Mouse (Mus musculus): Measurements from ENCODE around the gene Med24. TPM values are rescaled to one million over a fixed set of nuclear protein-coding genes. Genes with fewer than 3 reads are reported as not detected.
"Not testable (repeated sequence)": the region's sequence is repeated elsewhere in the genome, so short reads cannot be mapped to it uniquely, and the experiment has no call there.

The Med24 gene
- total and polyA plus RNA-seq, 3 experiments = 41.6 to 54.5 (median 48.1) TPM

DNA sequence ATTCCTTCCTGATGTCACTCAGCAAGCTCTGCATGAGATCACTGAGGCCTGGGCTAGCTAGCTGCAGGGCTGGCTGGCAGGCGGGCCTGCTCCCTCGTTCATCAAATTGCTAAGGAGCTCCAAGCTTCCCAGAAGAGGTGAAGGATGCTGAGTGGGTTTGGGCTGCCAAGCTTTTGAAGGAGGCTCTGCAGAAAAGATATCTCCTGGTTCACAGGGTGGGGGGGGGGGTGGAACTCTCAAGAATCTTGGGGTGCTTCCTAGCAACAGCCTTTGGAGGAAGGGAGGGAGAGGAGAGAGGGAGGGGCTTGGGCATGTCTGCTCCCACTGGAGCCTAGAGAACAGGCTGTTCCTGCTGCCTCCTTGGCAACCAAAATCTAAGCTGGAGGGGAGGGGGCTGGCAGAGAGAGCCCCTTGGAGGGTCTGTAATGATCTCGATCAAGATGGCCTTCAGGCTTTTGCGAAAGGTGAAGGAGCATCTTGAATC is 9.2 kb upstream of the Med24 start:
- WGBS = 60% methylated on average over 4 of the region's 4 CpGs
- Histone ChIP-seq H3K4me3 (no peak overlapping the region), H3K27me3 (ENCODE audit: control insufficient read depth, insufficient read depth, low read length) (no peaks in the 10 kb centered on the region), H3K36me3 (ENCODE audit: control insufficient read depth, insufficient read depth, low read length) (no peaks in the 10 kb centered on the region), H3K4me1 (ENCODE audit: control insufficient read depth, insufficient read depth, low read length) (peaks cover 6% of the 10 kb centered on the region), H3K27ac (no peak overlapping the region), H3K79me2 (replicated peaks; ENCODE audit: control insufficient read depth, insufficient read depth, low read length) (peaks cover 4% of the 10 kb centered on the region; the same call in 1 of the 2 replicates), H3K9ac (ENCODE audit: low read depth, low read length) (no peak overlapping the region)
- no peak for TF ChIP-seq CTCF (IDR thresholded peaks at IDR 0.05)
- no peak for TF ChIP-seq EP300 (IDR thresholded peaks at IDR 0.05; ENCODE audit: insufficient read depth, low read depth, low read length)
- no peak for TF ChIP-seq POLR2A (IDR thresholded peaks at IDR 0.05; ENCODE audit: insufficient read depth, low read depth, low read length)
- peak in 1 of 2 experiments; percentile 32 for DNase-seq
- intact Hi-C loops (cut with DNase I) = loop anchor here (2.0 to 5.0 kb wide), 2 partner anchors 20 to 36 kb away; partner anchors contain the start of gene Csf3

- intact Hi-C loops (cut with DNase I) = loop anchor here (5.0 kb wide), 1 partner anchor 35 kb away; the partner anchor contains the start of gene Csf3
- not testable (repeated sequence) for H3K9ac ChIP-seq (ENCODE audit: low read depth, low read length); H3K4me1 ChIP-seq (ENCODE audit: control insufficient read depth, insufficient read depth, low read length); H3K79me2 ChIP-seq (replicated peaks; ENCODE audit: control insufficient read depth, insufficient read depth, low read length); H3K27me3 ChIP-seq (ENCODE audit: control insufficient read depth, insufficient read depth, low read length); H3K4me3 ChIP-seq; H3K36me3 ChIP-seq (ENCODE audit: control insufficient read depth, insufficient read depth, low read length); H3K27ac ChIP-seq; DNase-seq
- 84% methylated on average over 2 of the region's 2 CpGs for WGBS
Measured at GRCm38 (mm10) chr11:98737220-98737619, 8.0 kb upstream of the Med24 start.

DNA sequence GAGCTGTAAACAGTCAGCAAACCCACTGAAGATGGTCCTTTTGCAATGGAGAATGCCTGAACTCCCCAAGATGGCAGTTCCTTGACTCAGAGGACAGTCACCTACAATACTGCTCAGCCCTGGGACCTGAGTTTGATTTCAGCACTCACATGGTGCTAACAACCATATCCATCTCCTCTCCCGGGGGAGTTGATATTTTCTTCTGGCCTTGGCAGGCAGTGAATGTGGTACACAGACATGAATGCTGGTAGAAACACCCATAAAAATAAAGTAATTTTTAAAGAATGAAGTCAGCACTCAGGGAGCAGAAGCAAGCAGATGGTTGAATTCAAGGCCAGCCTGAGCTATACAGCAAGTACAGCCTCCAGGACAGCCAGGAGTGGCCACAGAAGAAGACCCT is 6.9 kb upstream of the Med24 start:
- 67% methylated on average over 1 of the region's 1 CpGs for WGBS

DNA sequence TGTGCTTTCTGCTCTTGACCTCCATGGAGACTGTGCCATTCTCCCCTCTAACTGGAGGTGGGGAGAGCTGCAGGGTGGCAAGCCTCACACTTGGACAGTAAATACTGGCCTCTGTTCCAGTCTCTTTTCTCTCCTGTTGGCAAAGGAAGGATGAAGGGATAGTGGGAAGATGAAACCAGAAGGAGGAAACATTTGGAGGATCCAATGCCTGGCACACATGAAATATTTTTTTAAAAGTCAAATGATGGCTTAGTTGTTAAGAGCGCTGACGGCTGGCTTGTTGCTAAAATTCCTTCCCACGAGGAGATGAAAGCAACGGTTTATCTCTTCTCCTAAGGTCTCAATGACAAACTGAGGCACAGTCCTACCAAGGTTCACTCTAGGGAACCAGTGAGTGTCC is 5.9 kb upstream of the Med24 start:
- no peak for TF ChIP-seq CTCF (IDR thresholded peaks at IDR 0.05)
- TF ChIP-seq EP300 (IDR thresholded peaks at IDR 0.05; ENCODE audit: insufficient read depth, low read depth, low read length) = no peak
- no peak for TF ChIP-seq POLR2A (IDR thresholded peaks at IDR 0.05; ENCODE audit: insufficient read depth, low read depth, low read length)
- H3K27me3 ChIP-seq (ENCODE audit: control insufficient read depth, insufficient read depth, low read length) = no peaks in the 10 kb centered on the region

More for the DNA sequence above, 6.9 kb upstream of the Med24 start:
- no peak overlapping the region for H3K4me3 ChIP-seq
- no peaks in the 10 kb centered on the region for H3K27me3 ChIP-seq (ENCODE audit: control insufficient read depth, insufficient read depth, low read length)
- no peaks in the 10 kb centered on the region for H3K36me3 ChIP-seq (ENCODE audit: control insufficient read depth, insufficient read depth, low read length)
- peaks cover 3% of the 10 kb centered on the region; the same call in 1 of the 2 replicates for H3K4me1 ChIP-seq (ENCODE audit: control insufficient read depth, insufficient read depth, low read length)
- no peak for DNase-seq
- intact Hi-C loops (cut with DNase I) = loop anchor here (5.0 kb wide), 1 partner anchor 34 kb away; the partner anchor contains the start of gene Csf3
- H3K9ac ChIP-seq (ENCODE audit: low read depth, low read length) = no peak overlapping the region
- no peak overlapping the region for H3K27ac ChIP-seq
- no peaks in the 10 kb centered on the region for H3K79me2 ChIP-seq (replicated peaks; ENCODE audit: control insufficient read depth, insufficient read depth, low read length)
- TF ChIP-seq CTCF (IDR thresholded peaks at IDR 0.05) = no peak
- TF ChIP-seq EP300 (IDR thresholded peaks at IDR 0.05; ENCODE audit: insufficient read depth, low read depth, low read length) = no peak
- no peak for TF ChIP-seq POLR2A (IDR thresholded peaks at IDR 0.05; ENCODE audit: insufficient read depth, low read depth, low read length)

DNA sequence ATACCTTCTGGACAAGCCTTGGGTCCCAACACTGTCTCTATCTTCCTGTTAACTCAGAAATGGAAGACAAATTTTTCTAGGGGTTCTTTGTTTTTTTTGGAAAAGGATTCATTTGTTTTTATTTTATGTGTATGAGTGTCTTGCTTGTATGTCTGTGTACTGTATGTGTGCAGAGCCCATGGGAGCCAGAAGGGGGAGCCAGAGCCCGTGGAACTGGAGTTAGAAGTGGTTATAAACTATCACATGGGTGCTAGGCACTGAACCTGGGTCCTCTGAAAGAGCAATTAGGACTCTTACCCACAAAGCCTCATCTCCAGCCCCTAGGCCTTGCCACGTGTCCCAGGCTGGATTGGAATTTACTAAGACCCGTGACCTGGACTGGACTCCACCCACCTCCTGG is 4.8 kb upstream of the Med24 start:
- no peaks in the 10 kb centered on the region for H3K36me3 ChIP-seq (ENCODE audit: control insufficient read depth, insufficient read depth, low read length)
- H3K79me2 ChIP-seq (replicated peaks; ENCODE audit: control insufficient read depth, insufficient read depth, low read length) = no peaks in the 10 kb centered on the region
- TF ChIP-seq CTCF (IDR thresholded peaks at IDR 0.05) (peak; percentile 58), POLR2A (IDR thresholded peaks at IDR 0.05; ENCODE audit: insufficient read depth, low read depth, low read length) (no peak)
- intact Hi-C loops (cut with DNase I) = no loop called here
- 84% methylated on average over 3 of the region's 3 CpGs for WGBS
- H3K9ac ChIP-seq (ENCODE audit: low read depth, low read length) = no peak overlapping the region
- H3K4me3 ChIP-seq = no peak overlapping the region
- H3K27me3 ChIP-seq (ENCODE audit: control insufficient read depth, insufficient read depth, low read length) = no peaks in the 10 kb centered on the region
- H3K27ac ChIP-seq = no peak overlapping the region
- H3K4me1 ChIP-seq (ENCODE audit: control insufficient read depth, insufficient read depth, low read length) = no peaks in the 10 kb centered on the region; the same call in 1 of the 2 replicates
- DNase-seq = peak in 1 of 2 experiments; percentile 18

More for the DNA sequence above, 5.9 kb upstream of the Med24 start:
- Histone ChIP-seq H3K27ac (no peak overlapping the region), H3K36me3 (ENCODE audit: control insufficient read depth, insufficient read depth, low read length) (no peaks in the 10 kb centered on the region), H3K4me1 (ENCODE audit: control insufficient read depth, insufficient read depth, low read length) (peaks cover under 1% of the 10 kb centered on the region; the same call in 1 of the 2 replicates), H3K4me3 (no peak overlapping the region), H3K9ac (ENCODE audit: low read depth, low read length) (no peak overlapping the region), H3K79me2 (replicated peaks; ENCODE audit: control insufficient read depth, insufficient read depth, low read length) (no peaks in the 10 kb centered on the region)
- intact Hi-C loops (cut with DNase I) = loop anchor here (5.0 kb wide), 1 partner anchor 33 kb away; the partner anchor contains the start of gene Csf3
- DNase-seq = no peak
- WGBS = 85% methylated on average over 4 of the region's 4 CpGs

- Histone ChIP-seq H3K79me2 (replicated peaks; ENCODE audit: control insufficient read depth, insufficient read depth, low read length) (no peaks in the 10 kb centered on the region), H3K4me1 (ENCODE audit: control insufficient read depth, insufficient read depth, low read length) (no peaks in the 10 kb centered on the region; the same call in 1 of the 2 replicates), H3K4me3 (no peak overlapping the region), H3K36me3 (ENCODE audit: control insufficient read depth, insufficient read depth, low read length) (no peaks in the 10 kb centered on the region; the same call in 1 of the 2 replicates), H3K27ac (0 out of 2 replicates have a peak overlapping the region, but pooled peaks have one; percentile 17), H3K27me3 (ENCODE audit: control insufficient read depth, insufficient read depth, low read length) (no peaks in the 10 kb centered on the region), H3K9ac (ENCODE audit: low read depth, low read length) (no peak overlapping the region)
- intact Hi-C loops (cut with DNase I) = no loop called here
- no peak for TF ChIP-seq EP300 (IDR thresholded peaks at IDR 0.05; ENCODE audit: insufficient read depth, low read depth, low read length)
- TF ChIP-seq CTCF (IDR thresholded peaks at IDR 0.05) = no peak
- TF ChIP-seq POLR2A (IDR thresholded peaks at IDR 0.05; ENCODE audit: insufficient read depth, low read depth, low read length) = no peak
- peak in 1 of 2 experiments; percentile 25 for DNase-seq
- WGBS = 29% methylated on average over 5 of the region's 5 CpGs
Measured at GRCm38 (mm10) chr11:98731134-98731533, 1.9 kb upstream of the Med24 start.
